Mouse (Mus musculus): ENCODE results near the gene Gpr4. TPM values are rescaled to one million over a fixed set of nuclear protein-coding genes. Genes with fewer than 3 reads are reported as not detected.

The Gpr4 gene
- total and polyA plus RNA-seq, 2 experiments from 2014 or later, result 2.2 to 5.9 TPM

- Histone ChIP-seq H3K9ac (no peak overlapping the region), H3K4me1 (ENCODE audit: insufficient read depth) (no peaks in the 10 kb centered on the region), H3K27me3 (ENCODE audit: insufficient read depth, low read length) (no peaks in the 10 kb centered on the region), H3K27ac (ENCODE audit: low read depth, low read length) (no peak overlapping the region), H3K36me3 (ENCODE audit: insufficient read depth) (no peaks in the 10 kb centered on the region), H3K9me3 (ENCODE audit: low read length) (no peaks in the 10 kb centered on the region), H3K4me3 (ENCODE audit: low read depth, low read length) (no peak overlapping the region), H3K4me2 (ENCODE audit: low read depth) (no peak overlapping the region)
- DNase-seq (no peak), ATAC-seq (no peak)
- no peak for TF ChIP-seq CTCF (IDR thresholded peaks at IDR 0.05; ENCODE audit: low read depth)
- 63% methylated on average over 2 of the region's 2 CpGs for WGBS
Measured at GRCm38 (mm10) chr7:19213385-19213784, 1.0 kb downstream of the Gpr4 start.

DNA sequence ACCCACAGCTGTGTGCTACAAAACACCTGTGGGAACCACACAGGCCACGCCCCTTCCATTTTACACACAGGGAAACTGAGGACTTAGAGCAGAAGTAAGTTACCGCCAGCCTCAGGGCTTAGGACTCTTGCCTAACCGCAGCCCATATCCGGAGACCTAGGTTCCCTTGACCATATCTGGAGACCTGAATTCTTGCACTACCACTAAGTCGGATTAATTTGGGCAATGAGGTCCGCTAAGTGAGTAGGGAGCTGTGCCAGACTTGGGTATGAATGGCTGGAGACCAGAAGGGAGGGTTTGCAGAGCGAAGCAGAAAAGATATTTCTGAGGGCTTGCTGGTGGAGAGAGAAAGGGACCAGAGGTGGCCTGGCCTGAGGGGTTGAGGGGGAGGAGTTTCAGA lies 2.0 kb downstream of the Gpr4 start:
- 61% methylated on average over 7 of the region's 7 CpGs for WGBS
- TF ChIP-seq CTCF (IDR thresholded peaks at IDR 0.05; ENCODE audit: low read depth), result no peak
- DNase-seq (no peak), ATAC-seq (no peak)
- H3K9ac ChIP-seq, result no peak overlapping the region
- H3K9me3 ChIP-seq (ENCODE audit: low read length), result no peaks in the 10 kb centered on the region
- no peaks in the 10 kb centered on the region for H3K4me1 ChIP-seq (ENCODE audit: insufficient read depth)
- H3K36me3 ChIP-seq (ENCODE audit: insufficient read depth), result no peaks in the 10 kb centered on the region
- no peak overlapping the region for H3K27ac ChIP-seq (ENCODE audit: low read depth, low read length)
- no peak overlapping the region for H3K4me2 ChIP-seq (ENCODE audit: low read depth)
- H3K27me3 ChIP-seq (ENCODE audit: insufficient read depth, low read length), result no peaks in the 10 kb centered on the region
- no peak overlapping the region for H3K4me3 ChIP-seq (ENCODE audit: low read depth, low read length)

DNA sequence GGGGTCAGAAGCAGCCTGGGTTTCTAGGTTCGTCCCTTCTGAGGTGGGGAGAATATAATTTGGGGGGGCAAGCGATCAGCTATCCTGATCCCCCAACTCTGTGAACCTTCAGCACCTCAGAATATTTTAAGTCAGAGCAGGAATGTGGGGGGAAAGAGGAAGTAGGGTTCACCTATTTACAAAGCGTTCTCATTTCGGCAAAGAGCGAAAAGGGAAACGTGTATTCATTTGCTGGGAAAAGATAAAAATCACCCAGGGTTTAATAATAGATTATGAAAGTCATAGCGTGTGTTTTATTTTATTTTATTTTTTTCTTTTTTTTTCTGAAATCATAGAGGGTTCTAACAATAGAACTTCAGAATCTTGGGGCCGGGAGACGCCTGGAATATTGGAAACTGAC lies 2.6 kb downstream of the Gpr4 start:
- Histone ChIP-seq H3K27me3 (ENCODE audit: insufficient read depth, low read length) (no peaks in the 10 kb centered on the region), H3K4me3 (ENCODE audit: low read depth, low read length) (no peak overlapping the region), H3K27ac (ENCODE audit: low read depth, low read length) (no peak overlapping the region), H3K4me2 (ENCODE audit: low read depth) (no peak overlapping the region), H3K4me1 (ENCODE audit: insufficient read depth) (no peaks in the 10 kb centered on the region), H3K9me3 (ENCODE audit: low read length) (no peaks in the 10 kb centered on the region), H3K36me3 (ENCODE audit: insufficient read depth) (no peaks in the 10 kb centered on the region), H3K9ac (no peak overlapping the region)
- 64% methylated on average over 9 of the region's 9 CpGs for WGBS
- ATAC-seq, result no peak
- no peak for TF ChIP-seq CTCF (IDR thresholded peaks at IDR 0.05; ENCODE audit: low read depth)
- DNase-seq, result no peak

DNA sequence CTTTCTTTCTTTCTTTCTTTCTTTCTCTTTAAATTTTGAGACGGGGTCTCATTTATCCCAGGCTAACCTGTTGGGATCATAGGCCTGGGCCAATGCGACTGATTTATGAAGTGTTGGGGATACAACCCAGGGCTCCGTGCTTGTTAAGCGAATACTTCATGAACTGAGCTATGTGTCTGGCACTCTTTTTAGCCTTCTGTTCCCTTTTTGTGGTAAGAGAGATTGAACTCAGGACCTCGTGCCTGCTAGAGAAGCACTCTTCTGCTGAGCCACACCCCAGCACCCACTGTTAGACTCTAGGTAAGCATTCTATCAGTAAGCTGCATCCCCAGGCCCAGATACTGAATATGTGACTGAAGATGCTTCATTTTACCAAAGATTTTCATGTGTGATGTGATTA lies 5.2 kb downstream of the Gpr4 start:
- DNase-seq (no peak), ATAC-seq (no peak)
- H3K27ac ChIP-seq (ENCODE audit: low read depth, low read length), result no peak overlapping the region
- no peak for TF ChIP-seq CTCF (IDR thresholded peaks at IDR 0.05; ENCODE audit: low read depth)
- no peaks in the 10 kb centered on the region for H3K4me1 ChIP-seq (ENCODE audit: insufficient read depth)
- H3K27me3 ChIP-seq (ENCODE audit: insufficient read depth, low read length), result no peaks in the 10 kb centered on the region
- no peaks in the 10 kb centered on the region for H3K9me3 ChIP-seq (ENCODE audit: low read length)
- no peak overlapping the region for H3K9ac ChIP-seq
- WGBS, result 64% methylated on average over 5 of the region's 5 CpGs
- H3K36me3 ChIP-seq (ENCODE audit: insufficient read depth), result no peaks in the 10 kb centered on the region
- H3K4me3 ChIP-seq (ENCODE audit: low read depth, low read length), result no peak overlapping the region
- H3K4me2 ChIP-seq (ENCODE audit: low read depth), result no peak overlapping the region

DNA sequence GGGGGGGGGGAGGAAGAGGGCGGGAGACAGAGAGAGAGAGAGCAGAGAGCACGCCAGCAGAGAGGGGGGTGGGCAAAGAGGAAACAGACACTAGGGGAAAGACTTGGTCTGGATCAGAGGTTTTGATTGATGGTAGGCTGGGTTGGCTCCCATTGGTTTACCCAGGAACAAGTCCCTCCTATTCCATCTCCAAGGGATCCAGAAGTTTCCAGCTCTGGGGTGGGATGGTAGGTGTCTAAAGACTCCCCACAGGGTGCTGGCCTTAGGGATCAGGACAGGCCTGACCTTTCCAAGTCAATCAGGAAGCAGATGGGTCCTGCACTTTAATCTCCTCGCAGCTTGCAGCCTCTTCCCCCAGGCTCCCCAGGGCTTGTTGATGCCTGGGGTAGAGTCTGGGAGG lies 5.6 kb downstream of the Gpr4 start:
- Histone ChIP-seq H3K27ac (ENCODE audit: low read depth, low read length) (no peak overlapping the region), H3K4me1 (ENCODE audit: insufficient read depth) (no peaks in the 10 kb centered on the region), H3K36me3 (ENCODE audit: insufficient read depth) (no peaks in the 10 kb centered on the region), H3K9me3 (ENCODE audit: low read length) (no peaks in the 10 kb centered on the region), H3K4me2 (ENCODE audit: low read depth) (no peak overlapping the region), H3K9ac (no peak overlapping the region), H3K4me3 (ENCODE audit: low read depth, low read length) (no peak overlapping the region), H3K27me3 (ENCODE audit: insufficient read depth, low read length) (no peaks in the 10 kb centered on the region)
- no peak for TF ChIP-seq CTCF (IDR thresholded peaks at IDR 0.05; ENCODE audit: low read depth)
- DNase-seq (no peak), ATAC-seq (no peak)
- 25% methylated on average over 2 of the region's 3 CpGs for WGBS

DNA sequence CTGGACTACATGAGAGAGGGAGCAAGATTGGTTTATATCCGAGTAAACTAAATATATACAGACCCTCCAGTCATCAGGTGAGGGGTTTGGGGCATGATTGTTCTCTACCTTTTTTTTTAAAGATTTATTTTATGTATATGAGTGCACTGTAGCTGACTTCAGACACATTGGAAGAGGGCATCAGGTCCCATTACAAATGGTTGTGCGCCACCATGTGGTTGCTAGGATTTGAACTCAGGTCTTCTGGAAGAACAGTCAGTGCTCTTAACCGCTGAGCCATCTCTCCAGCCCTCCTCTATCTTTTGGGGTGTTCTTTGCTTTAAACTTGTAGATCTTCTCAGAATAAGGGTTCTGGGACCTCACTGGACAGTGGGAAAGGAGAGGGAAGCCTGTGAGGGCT lies 7.7 kb downstream of the Gpr4 start:
- Histone ChIP-seq H3K4me1 (ENCODE audit: insufficient read depth) (no peaks in the 10 kb centered on the region), H3K9ac (no peak overlapping the region), H3K4me3 (ENCODE audit: low read depth, low read length) (no peak overlapping the region), H3K27me3 (ENCODE audit: insufficient read depth, low read length) (no peaks in the 10 kb centered on the region), H3K9me3 (ENCODE audit: low read length) (no peaks in the 10 kb centered on the region), H3K27ac (ENCODE audit: low read depth, low read length) (no peak overlapping the region), H3K4me2 (ENCODE audit: low read depth) (no peak overlapping the region), H3K36me3 (ENCODE audit: insufficient read depth) (no peaks in the 10 kb centered on the region)
- DNase-seq (no peak), ATAC-seq (no peak)
- 64% methylated on average over 3 of the region's 3 CpGs for WGBS
- peak; percentile 15; the same call in 1 of the 2 replicates for TF ChIP-seq CTCF (IDR thresholded peaks at IDR 0.05; ENCODE audit: low read depth)

DNA sequence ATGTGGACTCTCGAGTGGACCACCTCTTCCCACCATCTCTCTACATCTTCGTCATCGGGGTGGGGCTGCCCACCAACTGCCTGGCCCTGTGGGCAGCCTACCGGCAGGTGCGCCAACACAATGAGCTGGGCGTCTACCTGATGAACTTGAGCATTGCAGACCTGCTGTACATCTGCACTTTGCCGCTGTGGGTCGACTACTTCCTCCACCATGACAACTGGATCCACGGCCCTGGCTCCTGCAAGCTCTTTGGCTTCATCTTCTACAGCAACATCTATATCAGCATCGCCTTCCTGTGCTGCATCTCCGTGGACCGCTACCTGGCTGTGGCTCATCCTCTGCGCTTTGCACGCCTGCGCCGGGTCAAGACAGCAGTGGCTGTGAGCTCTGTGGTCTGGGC lies 9.9 kb downstream of the Gpr4 start:
- Histone ChIP-seq H3K4me2 (ENCODE audit: low read depth) (no peak overlapping the region), H3K27me3 (ENCODE audit: insufficient read depth, low read length) (no peaks in the 10 kb centered on the region), H3K4me3 (ENCODE audit: low read depth, low read length) (no peak overlapping the region), H3K4me1 (ENCODE audit: insufficient read depth) (peaks cover 5% of the 10 kb centered on the region; the same call in 1 of the 2 replicates), H3K9ac (no peak overlapping the region), H3K9me3 (ENCODE audit: low read length) (no peaks in the 10 kb centered on the region), H3K27ac (ENCODE audit: low read depth, low read length) (no peak overlapping the region), H3K36me3 (ENCODE audit: insufficient read depth) (no peaks in the 10 kb centered on the region)
- TF ChIP-seq CTCF (IDR thresholded peaks at IDR 0.05; ENCODE audit: low read depth), result no peak
- whole genome bisulfite sequencing, result 95% methylated on average over 16 of the region's 16 CpGs
- ATAC-seq, result no peak
- no peak for DNase-seq

GRCm38 (mm10) chr7:19222875-19223274 lies 10.5 kb downstream of the Gpr4 start:
- ATAC-seq, result no peak
- H3K36me3 ChIP-seq (ENCODE audit: insufficient read depth), result no peaks in the 10 kb centered on the region
- no peak overlapping the region for H3K4me3 ChIP-seq (ENCODE audit: low read depth, low read length)
- H3K9me3 ChIP-seq (ENCODE audit: low read length), result no peaks in the 10 kb centered on the region
- WGBS, result 92% methylated on average over 14 of the region's 14 CpGs
- H3K27me3 ChIP-seq (ENCODE audit: insufficient read depth, low read length), result no peaks in the 10 kb centered on the region
- no peak for DNase-seq
- no peak for TF ChIP-seq CTCF (IDR thresholded peaks at IDR 0.05; ENCODE audit: low read depth)
- H3K9ac ChIP-seq, result no peak overlapping the region
- peaks cover 5% of the 10 kb centered on the region; the same call in 1 of the 2 replicates for H3K4me1 ChIP-seq (ENCODE audit: insufficient read depth)
- H3K27ac ChIP-seq (ENCODE audit: low read depth, low read length), result no peak overlapping the region
- no peak overlapping the region for H3K4me2 ChIP-seq (ENCODE audit: low read depth)
